Mouse (Mus musculus): ENCODE data around the gene Sema3a. TPM values are rescaled to one million over a fixed set of nuclear protein-coding genes. Genes with fewer than 3 reads are reported as not detected.

The Sema3a gene
- total RNA-seq, 2 experiments from 2014 or later, result 36.5 to 38.5 TPM

GRCm38 (mm10) chr5:13312667-13313066, 187.5 kb downstream of the Sema3a start:
- intact Hi-C loops (cut with DNase I), result no loop called here
- DNase-seq (ENCODE audit: extremely low spot score in 1 of 2, low spot score in 2 of 2), result no peak

- no peak for DNase-seq (ENCODE audit: extremely low spot score in 1 of 2, low spot score in 2 of 2)
- intact Hi-C loops (cut with DNase I), result no loop called here
Observed at GRCm38 (mm10) chr5:13313977-13314376, 188.8 kb downstream of the Sema3a start.

- no peak for DNase-seq (ENCODE audit: extremely low spot score in 1 of 2, low spot score in 2 of 2)
- intact Hi-C loops (cut with DNase I), result no loop called here
Observed at GRCm38 (mm10) chr5:13318728-13319429, 193.7 kb downstream of the Sema3a start.

- intact Hi-C loops (cut with DNase I), result no loop called here
- DNase-seq (ENCODE audit: extremely low spot score in 1 of 2, low spot score in 2 of 2), result no peak
Observed at GRCm38 (mm10) chr5:13320138-13320537, 194.9 kb downstream of the Sema3a start.

- no peak for DNase-seq (ENCODE audit: extremely low spot score in 1 of 2, low spot score in 2 of 2)
- intact Hi-C loops (cut with DNase I), result no loop called here
Observed at GRCm38 (mm10) chr5:13327281-13327680, 202.1 kb downstream of the Sema3a start.

- intact Hi-C loops (cut with DNase I), result no loop called here
Observed at GRCm38 (mm10) chr5:13331412-13331811, 206.2 kb downstream of the Sema3a start.

GRCm38 (mm10) chr5:13337665-13338064, 212.5 kb downstream of the Sema3a start:
- intact Hi-C loops (cut with DNase I), result no loop called here
- no peak for DNase-seq (ENCODE audit: extremely low spot score in 1 of 2, low spot score in 2 of 2)

More at GRCm38 (mm10) chr5:13331412-13331811, 206.2 kb downstream of the Sema3a start:
- DNase-seq (ENCODE audit: extremely low spot score in 1 of 2, low spot score in 2 of 2), result no peak

GRCm38 (mm10) chr5:13347068-13347467, 221.9 kb downstream of the Sema3a start:
- no peak for DNase-seq (ENCODE audit: extremely low spot score in 1 of 2, low spot score in 2 of 2)
- intact Hi-C loops (cut with DNase I), result no loop called here

GRCm38 (mm10) chr5:13351611-13352010, 226.4 kb downstream of the Sema3a start:
- DNase-seq (ENCODE audit: extremely low spot score in 1 of 2, low spot score in 2 of 2), result no peak
- intact Hi-C loops (cut with DNase I), result no loop called here

GRCm38 (mm10) chr5:13352995-13353394, 227.8 kb downstream of the Sema3a start:
- intact Hi-C loops (cut with DNase I), result no loop called here
- no peak for DNase-seq (ENCODE audit: extremely low spot score in 1 of 2, low spot score in 2 of 2)

GRCm38 (mm10) chr5:13353539-13353938, 228.3 kb downstream of the Sema3a start:
- intact Hi-C loops (cut with DNase I), result no loop called here
- DNase-seq (ENCODE audit: extremely low spot score in 1 of 2, low spot score in 2 of 2), result no peak

- DNase-seq (ENCODE audit: extremely low spot score in 1 of 2, low spot score in 2 of 2), result peak in 1 of 2 experiments; percentile 5
- intact Hi-C loops (cut with DNase I), result no loop called here
Observed at GRCm38 (mm10) chr5:13354913-13355312, 229.7 kb downstream of the Sema3a start.

GRCm38 (mm10) chr5:13358770-13359169, 233.6 kb downstream of the Sema3a start:
- intact Hi-C loops (cut with DNase I), result no loop called here
- no peak for DNase-seq (ENCODE audit: extremely low spot score in 1 of 2, low spot score in 2 of 2)

- intact Hi-C loops (cut with DNase I), result no loop called here
- no peak for DNase-seq (ENCODE audit: extremely low spot score in 1 of 2, low spot score in 2 of 2)
Observed at GRCm38 (mm10) chr5:13360711-13361110, 235.5 kb downstream of the Sema3a start.

- DNase-seq (ENCODE audit: extremely low spot score in 1 of 2, low spot score in 2 of 2), result no peak
- intact Hi-C loops (cut with DNase I), result no loop called here
Observed at GRCm38 (mm10) chr5:13365108-13365507, 239.9 kb downstream of the Sema3a start.

- intact Hi-C loops (cut with DNase I), result no loop called here
- no peak for DNase-seq (ENCODE audit: extremely low spot score in 1 of 2, low spot score in 2 of 2)
Observed at GRCm38 (mm10) chr5:13379223-13379622, 254.0 kb downstream of the Sema3a start.

- intact Hi-C loops (cut with DNase I), result no loop called here
- DNase-seq (ENCODE audit: extremely low spot score in 1 of 2, low spot score in 2 of 2), result no peak
Observed at GRCm38 (mm10) chr5:13384047-13384446, 258.8 kb downstream of the Sema3a start.

- intact Hi-C loops (cut with DNase I), result no loop called here
- DNase-seq (ENCODE audit: extremely low spot score in 1 of 2, low spot score in 2 of 2), result no peak
Observed at GRCm38 (mm10) chr5:13384714-13385113, 259.5 kb downstream of the Sema3a start.

- DNase-seq (ENCODE audit: extremely low spot score in 1 of 2, low spot score in 2 of 2), result no peak
- intact Hi-C loops (cut with DNase I), result no loop called here
Observed at GRCm38 (mm10) chr5:13386603-13387002, 261.4 kb downstream of the Sema3a start.

- intact Hi-C loops (cut with DNase I), result no loop called here
- no peak for DNase-seq (ENCODE audit: extremely low spot score in 1 of 2, low spot score in 2 of 2)
Observed at GRCm38 (mm10) chr5:13387679-13388078, 262.5 kb downstream of the Sema3a start.

- intact Hi-C loops (cut with DNase I), result loop anchor here (10.0 kb wide), 1 partner anchor 235 kb away; no protein-coding TSS in a partner anchor
- DNase-seq (ENCODE audit: extremely low spot score in 1 of 2, low spot score in 2 of 2), result no peak
Observed at GRCm38 (mm10) chr5:13389995-13390394, 264.8 kb downstream of the Sema3a start.
